Mouse (Mus musculus) kidney, postnatal 10 days (tissue): Measurements from ENCODE around the gene Lrrc19.
A peak's percentile ranks its signal among the peaks of the same experiment; 100 is the strongest.
"Not testable (repeated sequence)": the region's sequence is repeated elsewhere in the genome, so short reads cannot be mapped to it uniquely, and the experiment has no call there.

Source experiments
- DNase-seq: peaks from one replicate; pipeline ENCODE4 v3.0.0; 2021; ENCODE audit warnings: mixed read lengths

Gene Lrrc19

DNA sequence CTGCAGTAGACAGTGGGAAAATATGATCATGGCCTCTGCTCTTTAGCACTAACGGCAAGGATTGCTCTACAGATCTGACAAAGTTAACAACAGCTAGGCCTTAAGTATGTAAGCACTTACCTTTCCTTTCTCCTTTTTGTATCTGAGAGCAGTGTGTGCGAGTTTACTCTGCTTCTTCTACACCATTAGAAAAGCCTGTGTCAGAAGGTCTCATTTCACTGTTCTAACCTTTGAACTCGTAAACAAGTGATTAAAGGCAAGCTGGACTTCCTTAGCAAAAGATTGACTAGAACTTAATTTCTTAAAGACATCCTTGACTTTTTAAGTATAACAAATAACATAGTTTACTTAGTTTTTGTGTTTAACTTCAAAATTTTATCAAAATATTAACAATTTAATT lies at the start of gene Lrrc19:
Lrrc19 (minus strand) TSS at position 225 of the 400 bp plus-strand sequence.
- DNase-seq: no peak

DNA sequence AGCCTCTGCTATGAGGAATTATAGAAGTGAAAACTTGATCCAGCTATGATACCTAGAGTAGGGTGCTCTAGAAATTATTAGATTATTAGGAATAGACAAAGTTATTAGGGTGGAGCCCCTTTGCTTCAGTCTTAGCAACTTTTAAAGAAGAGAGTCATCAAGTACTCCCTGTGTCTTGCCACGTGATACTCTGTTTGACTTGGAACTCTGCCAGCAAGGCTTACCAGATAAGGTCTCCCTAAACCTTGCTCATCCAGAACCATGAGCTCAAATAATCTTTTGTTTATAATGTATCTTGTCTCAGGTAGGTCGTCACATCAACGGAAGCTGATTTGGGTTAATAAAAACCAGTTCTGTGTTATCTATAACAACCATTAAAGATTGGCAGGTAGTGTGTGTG lies 46.4 kb upstream of the Lrrc19 start:
- no peak for DNase-seq

- DNase-seq: no peak
Observed at GRCm38 (mm10) chr4:94692175-94692574, 42.2 kb upstream of the Lrrc19 start.

DNA sequence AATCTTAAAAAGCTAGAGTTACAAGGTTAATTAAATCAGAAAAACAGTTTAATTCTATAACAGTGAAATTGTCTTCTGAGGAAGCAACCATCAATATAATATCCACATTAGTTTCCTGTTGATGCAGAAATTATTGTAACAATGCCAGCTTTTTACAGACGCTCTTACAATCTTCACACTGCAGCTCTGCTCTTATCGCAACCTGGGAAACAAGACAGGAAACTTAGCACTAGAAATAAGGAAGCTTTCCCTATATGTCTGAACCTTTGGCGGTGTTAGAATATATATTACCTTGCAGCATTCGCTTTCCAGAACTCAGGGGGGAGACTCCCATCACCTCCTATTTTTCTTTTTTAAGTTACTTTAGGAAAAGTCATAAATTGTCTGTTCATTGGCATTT lies 41.1 kb upstream of the Lrrc19 start:
- DNase-seq: no peak

- DNase-seq: not testable (repeated sequence)
Observed at GRCm38 (mm10) chr4:94689804-94690203, 39.9 kb upstream of the Lrrc19 start.

- peak; percentile 9 for DNase-seq
Observed at GRCm38 (mm10) chr4:94683305-94683704, 33.4 kb upstream of the Lrrc19 start.

- DNase-seq: no peak
Observed at GRCm38 (mm10) chr4:94682029-94682428, 32.1 kb upstream of the Lrrc19 start.

- no peak for DNase-seq
Observed at GRCm38 (mm10) chr4:94681181-94681580, 31.2 kb upstream of the Lrrc19 start.

DNA sequence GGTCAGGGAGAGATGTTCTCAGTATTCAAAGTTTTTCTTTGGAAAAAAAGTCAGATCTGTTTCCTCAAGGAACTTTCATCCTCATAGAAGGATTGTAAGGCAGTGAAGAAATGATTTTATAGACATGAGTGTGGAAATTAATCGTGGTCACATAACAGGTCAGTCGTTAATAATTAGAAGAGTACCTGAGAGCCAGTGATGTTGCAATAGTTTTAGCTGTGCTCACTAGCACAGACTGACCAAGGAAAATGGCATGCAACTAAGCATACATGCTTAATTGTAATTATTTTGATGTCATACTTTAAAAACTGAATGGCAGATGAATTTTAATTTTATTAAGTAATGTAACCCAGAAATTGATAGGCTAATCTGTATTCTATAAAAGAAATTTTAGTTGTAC lies 30.7 kb upstream of the Lrrc19 start:
- no peak for DNase-seq

GRCm38 (mm10) chr4:94669718-94670117 lies 19.8 kb upstream of the Lrrc19 start:
- peak; percentile 16 for DNase-seq

GRCm38 (mm10) chr4:94650426-94651175 lies 657 bp upstream of the Lrrc19 start:
- not testable (repeated sequence) for DNase-seq

GRCm38 (mm10) chr4:94643141-94643540 lies 6.8 kb downstream of the Lrrc19 start:
- no peak for DNase-seq

DNA sequence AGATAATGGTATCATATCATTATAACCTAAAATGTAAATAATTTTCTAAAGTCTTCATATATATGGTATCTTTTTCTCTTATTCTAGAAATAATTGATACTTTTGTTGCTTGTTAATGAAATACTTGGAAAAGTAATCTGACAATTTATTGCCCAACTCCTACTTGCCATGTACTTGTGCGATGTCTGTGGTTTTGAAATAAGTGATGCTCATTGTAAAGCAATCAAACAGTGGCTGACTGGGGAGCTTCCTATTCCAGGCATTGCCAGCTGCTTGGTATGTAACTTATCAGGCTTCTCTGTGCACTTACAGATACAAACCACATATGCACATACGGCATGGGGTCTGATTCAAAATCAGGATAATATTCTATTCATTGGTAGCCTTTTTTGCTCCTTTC lies 29.9 kb downstream of the Lrrc19 start:
- DNase-seq: no peak

DNA sequence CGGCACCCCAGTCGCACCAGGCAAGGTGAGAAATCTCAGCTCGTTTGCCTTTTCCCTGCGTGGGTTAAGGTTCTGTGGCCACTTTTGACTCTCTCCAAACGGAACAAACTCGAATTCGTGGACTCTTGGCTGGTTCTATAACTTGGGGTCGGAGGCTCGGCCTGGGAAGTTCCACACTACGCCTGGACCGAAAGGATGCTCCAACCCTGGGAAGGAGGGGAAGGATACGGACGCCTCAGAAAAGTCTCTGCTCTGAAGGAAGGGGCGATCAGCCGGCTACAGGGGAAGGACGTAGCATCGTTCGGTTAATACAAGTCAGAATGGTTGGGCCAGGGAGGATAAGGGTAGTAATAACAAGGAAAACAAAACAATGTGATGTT lies 35.3 kb downstream of the Lrrc19 start:
- DNase-seq: no peak

DNA sequence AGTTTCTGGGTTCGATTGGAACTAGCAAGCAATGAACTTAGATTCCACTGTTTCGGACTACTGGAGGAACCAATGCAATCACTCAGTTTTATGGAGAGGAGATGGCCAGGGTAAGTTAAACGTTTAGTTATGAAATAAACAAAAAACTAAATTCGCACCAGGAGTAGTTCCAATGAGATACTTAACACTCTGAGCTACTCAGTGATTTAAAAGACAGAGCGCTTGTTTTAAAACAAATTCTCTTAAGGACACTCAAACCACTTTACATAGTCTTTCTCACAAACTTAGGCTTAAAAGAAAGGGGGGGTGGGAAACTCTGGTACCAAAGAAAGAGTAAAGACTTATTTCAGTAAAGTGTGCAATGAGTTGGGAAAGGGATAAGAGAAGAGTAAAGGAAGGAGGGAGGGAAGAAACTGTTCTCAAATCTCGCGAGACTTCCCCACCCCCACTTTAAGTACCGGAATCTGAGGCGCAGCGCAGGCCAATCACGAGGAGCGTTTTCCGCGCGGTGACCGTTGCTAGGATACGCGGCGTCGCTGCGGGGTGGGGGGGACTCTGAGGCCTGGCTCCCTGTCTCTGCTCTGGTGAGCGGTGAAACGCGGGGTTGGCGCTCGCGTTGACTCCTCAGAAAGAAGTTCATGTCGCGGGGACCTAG lies 35.8 kb downstream of the Lrrc19 start, which contains the start of gene Ift74:
Ift74 (plus strand) TSS at position 520 of the 655 bp plus-strand sequence.
- peak; percentile 97 for DNase-seq

- DNase-seq: no peak
Observed at GRCm38 (mm10) chr4:94610339-94610738, 39.6 kb downstream of the Lrrc19 start.

DNA sequence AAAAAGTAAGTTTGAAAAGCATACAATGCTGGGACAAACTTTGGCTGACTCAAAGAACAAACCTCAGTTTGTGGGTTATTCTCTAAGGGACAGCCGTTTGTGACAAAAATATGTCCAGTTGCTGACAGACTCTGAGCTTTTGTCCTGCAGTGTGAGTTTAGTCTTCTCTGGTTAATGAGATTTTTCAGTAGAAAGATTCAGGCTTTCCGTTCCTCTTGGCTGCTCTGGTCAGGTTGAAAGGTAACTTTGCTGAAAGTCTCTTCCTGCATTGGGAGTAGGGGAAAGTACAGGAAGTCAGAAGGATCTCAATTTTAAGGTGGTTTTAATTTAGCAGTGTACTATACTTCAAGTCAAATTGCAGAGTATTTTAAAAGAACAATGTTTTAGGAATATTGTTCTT lies 44.4 kb downstream of the Lrrc19 start:
- DNase-seq: no peak

DNA sequence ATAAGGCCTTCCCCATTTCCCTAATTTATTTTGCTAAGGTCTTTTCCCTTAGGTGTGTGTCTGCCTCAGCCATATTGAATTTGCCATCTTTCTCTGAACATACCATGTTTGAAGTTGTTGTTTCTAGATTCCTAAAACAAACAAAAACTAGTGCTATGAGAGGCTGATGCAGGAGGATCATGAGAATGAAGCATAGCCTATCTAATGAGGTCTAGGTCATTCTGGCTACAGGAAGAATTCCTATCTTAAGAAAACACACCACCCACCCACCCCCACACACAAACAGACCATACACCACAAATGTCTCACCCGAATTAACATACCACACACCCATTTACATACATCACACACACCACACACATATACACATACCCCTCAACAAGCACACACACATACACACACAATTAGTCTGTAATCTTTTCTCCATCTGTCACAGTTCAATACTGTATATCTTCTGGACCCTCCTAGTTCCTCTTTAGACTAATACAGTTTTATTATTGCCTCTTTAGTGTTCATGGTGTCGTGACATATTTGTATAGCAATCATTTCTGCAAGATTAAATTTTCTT lies 45.4 kb downstream of the Lrrc19 start:
- no peak for DNase-seq

- DNase-seq: peak; percentile 95
Observed at GRCm38 (mm10) chr4:94603031-94603629, 46.8 kb downstream of the Lrrc19 start, which contains the start of gene Plaa. TSS of gene Plaa (minus strand) at chr4:94603244.

DNA sequence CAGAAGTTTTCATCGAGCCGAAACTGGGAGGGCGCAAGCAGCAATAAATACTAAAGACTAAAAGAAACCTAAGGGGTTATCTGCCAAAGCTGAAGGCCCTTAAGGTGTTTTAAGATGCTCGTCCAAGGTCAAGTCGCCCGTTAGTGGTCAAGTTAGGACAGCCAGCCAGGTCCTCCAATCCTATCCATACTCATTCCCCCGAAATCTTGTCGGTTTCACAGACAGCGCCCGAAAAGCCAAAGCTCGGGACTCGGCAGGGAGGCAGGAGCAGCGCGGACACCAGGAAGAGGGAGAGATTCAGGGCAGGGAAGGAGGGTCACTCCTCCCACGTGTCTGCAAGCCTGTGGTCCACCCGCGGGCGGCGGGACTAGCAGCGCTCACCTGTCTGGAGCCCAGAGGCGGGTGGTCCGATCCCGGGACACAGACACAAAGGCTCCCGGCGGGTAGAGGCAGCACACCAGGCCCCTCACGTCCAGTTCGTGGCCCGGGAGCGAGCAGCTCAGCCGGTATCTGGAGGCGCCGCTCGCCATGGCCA lies 47.4 kb downstream of the Lrrc19 start:
- no peak for DNase-seq

GRCm38 (mm10) chr4:94601395-94601794 lies 48.5 kb downstream of the Lrrc19 start:
- DNase-seq: no peak

- DNase-seq: no peak
Observed at GRCm38 (mm10) chr4:94592709-94593108, 57.2 kb downstream of the Lrrc19 start.

DNA sequence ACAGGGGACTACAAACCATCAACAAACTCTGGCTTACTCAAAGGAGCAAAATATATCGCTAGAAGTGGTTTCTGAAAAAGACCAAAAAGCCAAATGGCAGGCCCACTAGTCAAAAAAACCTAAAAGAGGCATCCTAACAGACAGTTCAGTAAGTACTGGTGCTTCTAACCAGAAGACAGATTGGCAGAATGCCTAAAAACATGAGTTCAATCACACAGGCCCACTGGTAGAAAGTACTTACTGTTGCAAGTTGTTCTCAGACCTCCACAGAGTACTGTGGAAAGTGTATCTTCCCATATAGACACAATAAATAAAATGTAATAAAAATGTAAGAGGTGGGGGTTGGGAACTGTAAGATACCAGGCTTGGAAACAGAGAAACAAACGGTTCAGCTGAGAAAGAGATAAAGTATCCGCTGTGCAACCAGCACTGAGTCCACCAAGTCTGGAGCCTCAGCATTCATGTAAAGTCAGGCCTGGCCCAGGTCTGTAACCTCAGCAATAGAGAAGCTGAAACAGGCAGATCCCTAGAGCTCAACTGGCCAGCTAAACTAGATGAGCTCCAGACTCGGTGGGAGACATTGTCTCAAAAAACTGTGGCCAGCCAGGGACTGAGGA lies 58.1 kb downstream of the Lrrc19 start:
- DNase-seq: no peak
